Mouse (Mus musculus): Measurements from ENCODE around the gene Slc25a4. TPM values are rescaled to one million over a fixed set of nuclear protein-coding genes. Genes with fewer than 3 reads are reported as not detected.
A peak's percentile ranks its signal among the peaks of the same experiment; 100 is the strongest.

Slc25a4 gene
- polyA plus RNA-seq (2015; fragmentation: Nextera tagmentation; extraction: Ambion mirVana) = 1,621 and 1,814 TPM in 2 replicates

DNA sequence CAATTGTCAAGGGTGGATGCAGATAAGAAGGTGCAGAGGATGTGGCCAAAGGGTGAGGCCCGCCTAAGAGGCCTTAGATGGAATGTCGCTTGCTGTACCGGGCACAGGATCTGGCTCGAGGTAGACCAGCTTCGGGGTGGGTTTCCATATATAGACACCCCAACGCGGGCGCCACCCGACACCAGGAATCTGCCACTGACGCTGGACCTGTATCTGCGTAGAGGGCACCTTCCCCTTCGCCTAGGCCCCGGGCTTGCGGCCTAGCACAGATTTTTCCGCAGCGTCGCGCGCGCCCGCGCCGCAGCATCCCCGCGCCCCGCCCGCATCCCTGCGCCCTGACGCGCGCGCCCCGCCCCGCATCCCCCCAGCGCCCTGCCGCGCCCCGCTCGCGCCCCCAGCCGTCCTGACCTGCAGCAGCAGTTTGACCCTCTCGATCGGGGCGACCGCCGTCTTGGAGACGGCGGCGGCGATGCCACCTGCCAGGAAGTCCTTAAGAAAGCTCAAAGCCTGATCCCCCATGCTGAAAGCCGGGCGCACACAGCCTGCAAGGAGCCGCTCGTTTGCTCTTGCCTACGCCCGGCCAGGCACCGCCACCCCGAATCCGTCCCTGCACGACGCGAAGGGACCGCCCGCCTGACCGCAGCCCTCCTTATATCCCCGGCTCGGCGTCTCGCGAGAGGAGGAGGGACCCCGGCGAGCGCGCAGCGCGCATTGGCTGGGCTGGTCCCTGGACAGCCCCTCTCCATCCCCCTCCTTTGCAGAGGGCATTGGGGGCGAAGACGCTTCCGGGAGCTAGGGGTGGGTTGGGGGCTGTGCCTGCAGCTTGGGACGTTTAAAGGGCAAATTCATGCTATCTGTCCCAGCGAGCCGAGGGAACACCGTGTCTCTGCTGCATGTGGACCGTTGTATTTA is at the start of gene Slc25a4:
TSS of gene Slc25a4 (minus strand) at position 881 of the 912 bp plus-strand sequence.
- Histone ChIP-seq H3K4me3 (peak within 1 kb of the TSS; percentile 92), H3K9me3 (no peaks in the 10 kb centered on the region), H3K27me3 (replicated peaks) (no peaks in the 10 kb centered on the region), H3K4me2 (peak within 1 kb of the TSS; percentile 80), H3K4me1 (peaks cover 56% of the 10 kb centered on the region), H3K27ac (replicated peaks) (peak within 1 kb of the TSS; percentile 100), H3K36me3 (peaks cover 44% of the 10 kb centered on the region), H3K9ac (peak within 1 kb of the TSS; percentile 100)
- under 1% methylated on average over 84 of the region's 84 CpGs for WGBS
- peak; percentile 95 for ATAC-seq (ENCODE audit: extremely low read depth, insufficient number of reproducible peaks, low FRiP score, low TSS enrichment)

DNA sequence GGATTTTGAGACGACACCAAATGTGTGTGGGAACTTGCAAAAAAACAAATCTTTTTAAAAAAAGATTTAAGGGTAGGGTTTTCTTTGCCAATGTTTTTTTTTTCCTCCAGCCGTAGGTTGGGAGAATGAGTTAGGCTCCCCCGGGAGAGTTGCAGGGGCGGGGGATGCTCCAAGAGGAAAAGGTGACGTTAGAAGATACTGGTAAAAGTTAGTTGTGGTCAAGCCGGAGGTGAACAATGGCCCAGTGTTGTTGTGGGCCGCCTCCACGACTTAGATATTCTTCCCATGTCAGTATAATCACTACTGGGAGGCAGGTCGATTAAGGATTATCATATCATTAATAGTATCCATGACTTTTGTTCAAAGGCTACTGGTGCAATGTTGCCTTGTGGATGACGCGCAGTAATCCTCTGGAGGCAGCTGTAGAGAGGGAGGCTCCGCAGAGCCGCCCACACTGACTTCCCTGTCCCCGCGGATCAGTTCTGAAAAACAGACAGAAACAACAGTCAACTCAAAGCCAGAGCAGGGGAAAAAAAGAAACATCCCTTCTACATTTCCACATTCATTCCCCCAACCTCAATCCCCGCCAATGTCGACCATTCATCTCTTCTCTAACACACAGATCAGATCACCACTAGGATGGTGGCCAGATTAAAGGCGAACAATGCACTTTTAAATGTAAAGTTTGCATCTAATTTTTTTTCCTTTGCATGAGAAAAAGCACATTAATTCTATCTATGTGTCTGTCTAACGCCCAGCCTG is 47.0 kb upstream of the Slc25a4 start:
- 38% methylated on average over 19 of the region's 19 CpGs for WGBS
- 0 out of 2 replicates have a peak overlapping the region, but pooled peaks have one; percentile 13 for H3K4me2 ChIP-seq

DNA sequence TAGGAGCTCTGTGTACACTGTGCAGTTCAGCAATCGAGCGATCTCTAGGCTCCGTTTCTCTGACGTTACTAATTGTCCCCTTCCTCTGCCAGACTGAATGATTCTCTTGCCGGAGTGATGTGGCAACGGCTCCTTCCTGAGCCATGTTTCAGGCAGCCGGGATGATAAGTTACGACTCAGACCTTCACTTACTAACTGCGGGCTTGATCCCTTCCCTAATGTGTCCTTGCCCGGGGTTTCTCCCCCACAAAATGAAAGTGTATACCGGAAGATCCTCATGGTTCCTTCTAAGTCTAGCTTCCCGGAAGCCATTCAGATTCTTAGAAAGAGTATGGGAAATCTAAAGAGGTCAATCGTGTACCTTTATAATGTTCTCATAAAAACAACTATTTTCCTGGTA is 41.4 kb upstream of the Slc25a4 start:
- peaks cover 16% of the 10 kb centered on the region; the same call in 1 of the 2 replicates for H3K4me1 ChIP-seq
- H3K27ac ChIP-seq (replicated peaks) = no peak overlapping the region
- no peak overlapping the region for H3K9ac ChIP-seq
- 62% methylated on average over 13 of the region's 13 CpGs for WGBS
- H3K4me3 ChIP-seq = no peak overlapping the region
- H3K27me3 ChIP-seq (replicated peaks) = no peaks in the 10 kb centered on the region
- H3K9me3 ChIP-seq = no peaks in the 10 kb centered on the region
- no peak for ATAC-seq (ENCODE audit: extremely low read depth, insufficient number of reproducible peaks, low FRiP score, low TSS enrichment)
- peak overlapping the region; percentile 46 for H3K4me2 ChIP-seq
- no peaks in the 10 kb centered on the region for H3K36me3 ChIP-seq

More for the DNA sequence above, 47.0 kb upstream of the Slc25a4 start:
- Histone ChIP-seq H3K9me3 (0 out of 2 replicates have a peak, but pooled peaks cover 5% of the 10 kb centered on the region), H3K9ac (no peak overlapping the region), H3K4me3 (no peak overlapping the region), H3K4me1 (peaks cover 3% of the 10 kb centered on the region), H3K27ac (replicated peaks) (no peak overlapping the region), H3K27me3 (replicated peaks) (no peaks in the 10 kb centered on the region), H3K36me3 (no peaks in the 10 kb centered on the region)
- ATAC-seq (ENCODE audit: extremely low read depth, insufficient number of reproducible peaks, low FRiP score, low TSS enrichment) = no peak

DNA sequence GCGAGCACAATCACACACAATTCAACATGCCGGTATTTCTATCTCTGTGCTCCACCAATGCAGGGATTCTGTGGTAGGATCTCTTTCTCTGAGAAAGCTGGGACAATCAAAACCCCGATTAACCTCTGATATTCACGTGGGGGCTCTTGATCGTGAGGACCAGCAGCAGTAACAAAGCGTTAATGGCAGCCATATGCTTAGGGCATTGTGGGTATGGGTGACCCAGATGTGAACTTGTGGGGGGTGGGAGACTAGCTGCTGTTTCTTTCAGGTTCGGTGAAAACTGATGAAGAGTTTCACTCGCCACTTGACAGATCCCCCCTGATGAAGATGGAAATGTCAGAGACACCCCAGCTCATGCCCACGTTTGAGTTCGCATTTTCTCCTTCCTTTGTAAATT is 40.5 kb upstream of the Slc25a4 start:
- H3K9me3 ChIP-seq = no peaks in the 10 kb centered on the region
- H3K9ac ChIP-seq = peak overlapping the region; percentile 33; the same call in 1 of the 2 replicates
- H3K36me3 ChIP-seq = no peaks in the 10 kb centered on the region
- no peak overlapping the region for H3K4me3 ChIP-seq
- H3K4me1 ChIP-seq = peaks cover 19% of the 10 kb centered on the region
- H3K27me3 ChIP-seq (replicated peaks) = no peaks in the 10 kb centered on the region
- H3K27ac ChIP-seq (replicated peaks) = peak overlapping the region; percentile 12; the same call in 1 of the 2 replicates
- WGBS = 56% methylated on average over 10 of the region's 10 CpGs
- ATAC-seq (ENCODE audit: extremely low read depth, insufficient number of reproducible peaks, low FRiP score, low TSS enrichment) = no peak
- peak overlapping the region; percentile 24; the same call in 1 of the 2 replicates for H3K4me2 ChIP-seq

DNA sequence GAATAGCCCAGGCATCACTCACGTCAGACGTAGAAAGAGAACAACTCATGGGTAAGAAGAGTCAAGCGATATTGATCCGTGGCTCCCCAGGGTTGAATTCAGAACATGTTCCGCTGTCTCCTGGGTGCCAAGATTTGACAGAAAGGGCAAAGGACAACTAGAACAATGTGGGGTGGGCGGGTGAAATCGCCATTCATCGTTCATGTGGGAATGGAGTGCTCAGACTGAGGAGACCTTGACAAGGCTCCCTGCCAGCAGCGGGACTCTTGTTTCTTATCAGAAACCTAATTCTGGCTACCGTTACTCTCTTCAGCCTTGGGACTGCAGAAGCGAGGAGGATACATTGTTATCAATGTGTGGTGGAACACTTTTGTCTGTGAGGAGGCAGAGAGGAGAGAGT is 35.3 kb upstream of the Slc25a4 start:
- Histone ChIP-seq H3K9ac (0 out of 2 replicates have a peak overlapping the region, but pooled peaks have one; percentile 15), H3K9me3 (no peaks in the 10 kb centered on the region), H3K27me3 (replicated peaks) (no peaks in the 10 kb centered on the region), H3K4me3 (0 out of 2 replicates have a peak overlapping the region, but pooled peaks have one; percentile 8), H3K27ac (replicated peaks) (peak overlapping the region; percentile 49), H3K36me3 (no peaks in the 10 kb centered on the region), H3K4me2 (peak overlapping the region; percentile 53), H3K4me1 (peaks cover 23% of the 10 kb centered on the region)
- no peak for ATAC-seq (ENCODE audit: extremely low read depth, insufficient number of reproducible peaks, low FRiP score, low TSS enrichment)
- WGBS = 24% methylated on average over 11 of the region's 11 CpGs

DNA sequence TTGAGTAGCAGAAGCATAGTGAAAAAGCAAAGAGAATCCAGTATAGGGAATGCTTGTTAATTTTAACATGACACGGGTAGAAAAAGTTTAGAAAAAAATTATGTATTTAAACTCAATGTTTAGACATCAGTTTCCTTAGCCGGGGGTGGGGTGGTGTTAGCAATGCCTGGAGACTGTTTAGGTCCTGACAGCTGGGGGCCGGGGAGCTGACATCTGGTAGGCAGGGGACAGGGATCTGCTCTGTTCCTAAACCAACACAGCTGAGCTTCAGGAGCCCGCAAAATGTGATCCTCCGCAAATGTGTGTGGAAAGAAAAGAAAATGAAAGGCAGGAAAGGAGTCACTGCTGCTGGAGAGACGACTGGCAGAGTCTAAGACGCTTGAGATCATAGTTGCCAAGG is 31.9 kb upstream of the Slc25a4 start:
- ATAC-seq (ENCODE audit: extremely low read depth, insufficient number of reproducible peaks, low FRiP score, low TSS enrichment) = no peak
- H3K27ac ChIP-seq (replicated peaks) = no peak overlapping the region
- 34% methylated on average over 7 of the region's 7 CpGs for WGBS

DNA sequence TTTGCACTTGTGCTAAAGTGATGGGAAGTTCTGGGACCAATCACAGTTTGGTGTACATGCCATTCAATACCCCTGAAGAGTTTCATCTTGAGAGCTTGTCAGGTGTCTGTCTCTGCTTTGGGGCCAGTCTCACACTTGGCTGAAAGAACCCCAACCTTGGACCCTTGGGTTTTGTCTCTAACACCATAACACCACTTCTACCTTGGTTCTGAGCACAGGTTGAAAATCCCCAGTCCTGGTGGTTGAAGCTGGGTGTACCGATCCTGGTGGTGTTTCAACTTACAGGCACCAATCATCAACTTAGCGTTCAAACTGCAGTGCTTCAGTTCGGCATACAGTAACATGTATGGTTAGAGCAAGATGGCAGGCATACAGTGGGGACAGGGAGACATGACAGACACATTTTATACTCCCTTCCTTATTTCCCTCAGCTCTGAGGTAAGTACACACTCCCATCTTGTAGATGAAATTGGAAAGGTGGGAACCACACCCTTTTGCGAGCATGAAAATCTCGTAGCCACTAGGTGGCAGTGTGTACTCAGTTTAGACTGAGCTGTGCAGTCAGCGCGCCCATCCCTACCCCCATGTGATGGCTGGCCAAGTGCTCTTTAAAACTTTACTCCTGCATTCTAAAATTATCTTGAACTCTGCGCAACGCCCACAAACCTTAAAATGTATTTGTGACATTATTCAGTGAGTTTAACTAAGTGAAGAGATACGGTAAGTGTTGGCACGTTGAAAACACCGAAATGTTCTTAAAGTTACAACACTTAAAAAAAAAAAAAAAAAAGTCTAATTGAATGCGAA is 30.7 kb upstream of the Slc25a4 start:
- Histone ChIP-seq H3K27ac (replicated peaks) (no peak overlapping the region), H3K36me3 (no peaks in the 10 kb centered on the region), H3K9ac (no peak overlapping the region), H3K4me2 (peak overlapping the region; percentile 42), H3K4me1 (peaks cover 17% of the 10 kb centered on the region), H3K9me3 (no peaks in the 10 kb centered on the region), H3K27me3 (replicated peaks) (0 out of 2 replicates have a peak, but pooled peaks cover 2% of the 10 kb centered on the region), H3K4me3 (no peak overlapping the region)
- WGBS = 22% methylated on average over 13 of the region's 13 CpGs
- ATAC-seq (ENCODE audit: extremely low read depth, insufficient number of reproducible peaks, low FRiP score, low TSS enrichment) = no peak

More for the DNA sequence above, 31.9 kb upstream of the Slc25a4 start:
- Histone ChIP-seq H3K9ac (peak overlapping the region; percentile 59; the same call in 1 of the 2 replicates), H3K27me3 (replicated peaks) (0 out of 2 replicates have a peak, but pooled peaks cover 2% of the 10 kb centered on the region), H3K36me3 (no peaks in the 10 kb centered on the region), H3K4me3 (no peak overlapping the region), H3K4me2 (no peak overlapping the region), H3K9me3 (no peaks in the 10 kb centered on the region), H3K4me1 (peaks cover 20% of the 10 kb centered on the region)

DNA sequence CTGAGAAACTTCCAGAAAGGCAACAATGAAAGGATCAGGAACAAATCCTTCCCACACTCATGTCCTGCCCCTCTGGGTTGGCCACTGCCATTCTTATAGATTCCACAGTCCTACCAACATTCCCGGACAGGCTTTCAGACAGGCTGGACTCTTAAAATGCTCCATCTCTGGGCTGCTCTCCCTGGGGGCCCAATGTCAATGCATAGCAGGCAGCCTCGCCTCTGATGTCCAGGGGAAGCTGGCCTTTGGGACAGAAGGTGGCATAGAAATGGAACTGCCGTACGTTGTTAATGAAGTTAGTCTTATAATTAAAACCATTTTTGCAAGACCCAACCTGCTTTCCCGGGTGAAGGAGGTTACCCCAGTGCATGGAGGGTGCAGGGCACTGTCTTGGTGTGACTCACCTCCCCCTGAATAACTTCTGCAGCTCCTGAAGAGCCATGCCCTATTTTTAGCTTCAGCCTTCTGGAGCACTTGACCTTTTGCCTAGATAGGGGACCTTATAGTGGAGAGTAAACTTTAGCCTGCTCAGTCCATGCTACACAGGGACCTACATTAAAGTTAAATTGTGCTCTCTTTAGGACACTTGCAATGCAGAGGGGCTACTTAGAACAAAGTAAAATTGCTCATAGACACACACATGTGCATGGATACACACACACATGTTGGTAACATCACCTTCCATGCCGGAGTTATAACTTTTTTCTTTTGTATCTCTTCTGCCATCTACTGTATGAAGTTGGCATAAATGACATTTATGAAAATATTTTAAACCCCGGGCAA is 25.5 kb upstream of the Slc25a4 start:
- H3K27ac ChIP-seq (replicated peaks) = peak overlapping the region; percentile 84
- 31% methylated on average over 7 of the region's 7 CpGs for WGBS
- H3K9ac ChIP-seq = no peak overlapping the region
- peak overlapping the region; percentile 11; the same call in 1 of the 2 replicates for H3K4me3 ChIP-seq
- no peak for ATAC-seq (ENCODE audit: extremely low read depth, insufficient number of reproducible peaks, low FRiP score, low TSS enrichment)
- no peaks in the 10 kb centered on the region for H3K9me3 ChIP-seq
- peak overlapping the region; percentile 46 for H3K4me2 ChIP-seq
- peaks cover 11% of the 10 kb centered on the region for H3K4me1 ChIP-seq
- H3K27me3 ChIP-seq (replicated peaks) = 0 out of 2 replicates have a peak, but pooled peaks cover 2% of the 10 kb centered on the region
- no peaks in the 10 kb centered on the region for H3K36me3 ChIP-seq

DNA sequence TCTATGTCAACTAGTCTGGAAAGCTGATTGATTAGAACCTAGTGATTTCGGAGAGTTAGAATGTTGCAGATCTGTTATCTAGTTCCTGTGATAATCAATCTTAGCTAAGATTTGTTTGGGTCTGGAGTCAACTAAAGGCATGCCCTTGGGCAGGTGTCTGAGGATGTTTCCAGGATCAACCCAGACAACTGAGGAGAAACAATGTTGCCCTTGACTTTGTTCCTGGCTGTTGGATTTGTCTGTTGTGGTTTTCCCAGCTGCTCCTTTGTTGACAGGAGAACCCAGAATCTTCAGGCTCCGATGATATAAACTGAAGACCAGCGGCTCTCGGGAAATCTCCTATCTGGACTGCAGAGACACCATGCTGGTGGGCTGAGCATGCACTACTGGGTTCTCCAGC is 23.7 kb upstream of the Slc25a4 start:
- Histone ChIP-seq H3K4me2 (no peak overlapping the region), H3K4me3 (no peak overlapping the region), H3K9me3 (no peaks in the 10 kb centered on the region), H3K36me3 (no peaks in the 10 kb centered on the region), H3K27ac (replicated peaks) (no peak overlapping the region), H3K4me1 (peaks cover 11% of the 10 kb centered on the region), H3K27me3 (replicated peaks) (no peaks in the 10 kb centered on the region), H3K9ac (no peak overlapping the region)
- ATAC-seq (ENCODE audit: extremely low read depth, insufficient number of reproducible peaks, low FRiP score, low TSS enrichment) = no peak
- WGBS = 77% methylated on average over 4 of the region's 4 CpGs

DNA sequence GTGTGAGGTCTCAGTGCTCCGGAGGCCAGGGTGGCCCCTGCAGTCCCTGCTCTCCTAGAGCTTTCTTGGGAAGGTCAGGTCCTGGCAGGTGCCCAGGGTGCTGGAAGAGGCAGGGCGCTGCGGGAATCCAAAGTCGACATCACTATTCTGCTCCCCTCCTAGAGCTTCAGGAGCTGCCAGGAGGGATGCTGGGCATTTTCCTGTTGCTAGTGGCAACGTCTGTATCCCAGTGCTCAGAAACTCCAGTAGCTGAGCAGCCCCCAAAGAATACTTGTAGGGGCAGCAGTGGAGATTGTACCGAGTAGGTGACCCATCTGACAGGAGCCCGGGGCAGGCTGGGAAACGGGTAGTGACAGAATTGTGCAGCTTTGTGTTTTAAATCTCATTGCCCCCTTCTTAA is 21.7 kb upstream of the Slc25a4 start:
- no peaks in the 10 kb centered on the region for H3K36me3 ChIP-seq
- no peak overlapping the region for H3K27ac ChIP-seq (replicated peaks)
- no peaks in the 10 kb centered on the region for H3K9me3 ChIP-seq
- 56% methylated on average over 8 of the region's 8 CpGs for WGBS
- H3K9ac ChIP-seq = no peak overlapping the region
- H3K4me2 ChIP-seq = no peak overlapping the region
- H3K4me3 ChIP-seq = no peak overlapping the region
- ATAC-seq (ENCODE audit: extremely low read depth, insufficient number of reproducible peaks, low FRiP score, low TSS enrichment) = no peak
- no peaks in the 10 kb centered on the region for H3K27me3 ChIP-seq (replicated peaks)
- peaks cover 11% of the 10 kb centered on the region for H3K4me1 ChIP-seq
